Mouse (Mus musculus) gastrocnemius, adult 2 months (tissue): ENCODE results near the gene Tex21. TPM values are rescaled to one million over a fixed set of nuclear protein-coding genes. Genes with fewer than 3 reads are reported as not detected.
"Not testable (repeated sequence)": the region's sequence is repeated elsewhere in the genome, so short reads cannot be mapped to it uniquely, and the experiment has no call there.

Experiments used
- DNase-seq: peaks from one replicate; pipeline ENCODE4 v3.0.0; 2022
- H3K27ac ChIP-seq: fragments of 200-600 bp; 2 replicates; pipeline ENCODE4 v1.8.1; 2022; ENCODE audit warnings: mild to moderate bottlenecking
- H3K4me3 ChIP-seq: fragments of 200-600 bp; 2 replicates; pipeline ENCODE4 v1.8.1; 2022; ENCODE audit warnings: mild to moderate bottlenecking, moderate library complexity
- CTCF ChIP-seq: fragments of 200-600 bp; IDR thresholded peaks from 2 replicates; pipeline ENCODE4 v1.8.1; 2022; ENCODE audit warnings: antibody characterized with exemption, mild to moderate bottlenecking, moderate library complexity
- intact Hi-C: fragments of 180-260 bp; cut with DNase I; formaldehyde crosslinking; loops from one replicate; pipeline ENCODE4 v1.15.1; 2025
- total RNA-seq, 2 experiments: library from RNA; stranded (reverse); gene quantifications; 2 replicates each; pipeline ENCODE4 v1.2.3; 2021

The Tex21 gene
- total RNA-seq, 2 experiments from 2014 or later, result not detected

- no peak for TF ChIP-seq CTCF
- no peak overlapping the region for H3K27ac ChIP-seq
- no peak for DNase-seq
- intact Hi-C loops, result no loop called here
- H3K4me3 ChIP-seq, result no peak overlapping the region
These were observed 66.1 kb downstream of the Tex21 start for GRCm38 (mm10) chr12:76180442-76180841.

- DNase-seq, result no peak
- TF ChIP-seq CTCF, result no peak
- Histone ChIP-seq H3K27ac (no peak overlapping the region), H3K4me3 (no peak overlapping the region)
- intact Hi-C loops, result loop anchor here (5.0 kb wide), 1 partner anchor 42 kb away; no protein-coding TSS in a partner anchor
These were observed 67.0 kb downstream of the Tex21 start for GRCm38 (mm10) chr12:76179527-76179926.

- H3K27ac ChIP-seq, result no peak overlapping the region
- no peak overlapping the region for H3K4me3 ChIP-seq
- DNase-seq, result no peak
- no peak for TF ChIP-seq CTCF
- intact Hi-C loops, result loop anchor here (5.0 kb wide), 1 partner anchor 42 kb away; no protein-coding TSS in a partner anchor
These were observed 67.5 kb downstream of the Tex21 start for GRCm38 (mm10) chr12:76179051-76179450.

GRCm38 (mm10) chr12:76177864-76178518, 68.6 kb downstream of the Tex21 start:
- Histone ChIP-seq H3K27ac (no peak overlapping the region), H3K4me3 (peak overlapping the region; percentile 73)
- peak; percentile 78 for DNase-seq
- intact Hi-C loops, result loop anchor here (1.0 to 5.0 kb wide), 2 partner anchors 41 to 162 kb away; no protein-coding TSS in a partner anchor
- peak; percentile 90 for TF ChIP-seq CTCF

GRCm38 (mm10) chr12:76177000-76177863, 69.3 kb downstream of the Tex21 start, which contains the start of gene Esr2:
TSS of gene Esr2 (minus strand) at chr12:76177259.
- TF ChIP-seq CTCF, result no peak
- no peak within 1 kb of the TSS for H3K27ac ChIP-seq
- intact Hi-C loops, result loop anchor here (5.0 kb wide), 1 partner anchor 40 kb away; no protein-coding TSS in a partner anchor
- peak; percentile 39 for DNase-seq
- peak within 1 kb of the TSS; percentile 73 for H3K4me3 ChIP-seq

GRCm38 (mm10) chr12:76165641-76166040, 80.9 kb downstream of the Tex21 start:
- intact Hi-C loops, result no loop called here
- DNase-seq, result peak; percentile 64
- Histone ChIP-seq H3K4me3 (no peak overlapping the region), H3K27ac (peak overlapping the region; percentile 75)
- TF ChIP-seq CTCF, result no peak

- H3K27ac ChIP-seq, DNase-seq, intact Hi-C loops: not testable (repeated sequence)
- H3K4me3 ChIP-seq, result peak overlapping the region; percentile 44
These were observed 94.2 kb downstream of the Tex21 start for GRCm38 (mm10) chr12:76152389-76152788.

Other genes starting within 250 kb of the Tex21 start
- under 1 TPM; 0.08 to 0.13 TPM for gene Esr2, start 69.5 kb downstream of the Tex21 start, total RNA-seq
- gene Mthfd1, start 8.6 kb upstream of the Tex21 start, total RNA-seq, result 10 to 100 TPM; 30.1 to 37.8 TPM
- under 1 TPM; 0.31 to 0.48 TPM for gene Akap5, start 78.1 kb upstream of the Tex21 start, total RNA-seq
- 1 to 10 TPM; 6.5 to 7.2 TPM for gene Zbtb25, start 122.9 kb upstream of the Tex21 start, total RNA-seq
- 1 to 10 TPM; 3.6 to 4.3 TPM for gene Zbtb1, start 123.5 kb upstream of the Tex21 start, total RNA-seq
- 1 to 10 TPM; 6.9 to 7.0 TPM for gene Hspa2, start 157.4 kb upstream of the Tex21 start, total RNA-seq
- not detected for gene Ppp1r36, start 170.8 kb upstream of the Tex21 start, total RNA-seq